Mouse (Mus musculus): ENCODE data around the gene Rgl1.

DNA sequence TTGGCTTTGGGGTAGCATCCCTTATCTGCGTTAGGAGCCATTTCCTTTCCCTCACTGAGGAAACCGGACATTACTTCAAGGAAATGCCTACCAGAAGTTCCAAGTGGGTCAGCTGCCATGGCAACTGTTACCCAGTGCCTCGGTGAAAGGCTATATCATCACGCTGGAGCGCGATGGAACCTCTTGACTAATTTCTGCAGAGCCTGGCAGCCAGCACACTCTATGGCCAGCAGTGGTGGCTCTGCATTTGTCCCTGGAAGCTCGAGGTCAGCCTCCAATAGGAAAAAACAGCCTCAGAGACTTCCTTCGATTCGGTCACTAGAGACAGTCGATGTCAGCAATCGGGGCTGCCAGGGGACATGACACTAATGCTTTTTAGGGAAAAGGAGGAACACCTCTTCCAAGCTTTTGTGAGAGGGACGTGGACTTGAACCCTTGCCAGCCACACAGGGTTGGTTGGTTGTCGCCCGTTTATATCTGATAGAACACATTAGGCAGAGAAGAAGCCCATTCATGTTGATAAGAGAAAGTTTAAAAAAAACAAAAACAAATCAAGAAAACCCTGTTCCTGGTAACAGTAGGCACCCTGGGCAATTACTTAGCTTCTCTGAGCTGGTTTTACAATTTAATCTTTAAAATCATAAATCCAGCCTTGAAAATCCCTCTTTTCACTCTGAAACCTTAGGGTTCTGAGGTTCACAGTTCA is 209.4 kb downstream of the Rgl1 start:
- TF ChIP-seq CTCF (IDR thresholded peaks at IDR 0.05; ENCODE audit: low read depth) (no peak), EP300 (optimal IDR thresholded peaks at IDR 0.05) (no peak)

Measured in stomach, postnatal 0 days (tissue).